Mouse (Mus musculus): ENCODE measurements at regions not wholly inside any gene's neighbourhood (a gene's known extent, or its start where the extent isn't known, plus 50 kb on each side); places are given as distances from the start of the nearest gene placed in this dataset.

- Histone ChIP-seq H3K4me2 (replicated peaks) (no peak overlapping the region), H3K27ac (replicated peaks) (no peak overlapping the region), H3K9ac (replicated peaks) (no peak overlapping the region), H3K4me3 (no peak overlapping the region), H3K36me3 (no peaks in the 10 kb centered on the region), H3K27me3 (no peaks in the 10 kb centered on the region), H3K4me1 (no peaks in the 10 kb centered on the region), H3K9me3 (no peaks in the 10 kb centered on the region)
- ATAC-seq (ENCODE audit: low FRiP score, low read depth): no peak
- WGBS: 83% methylated on average over 3 of the region's 3 CpGs
Observed at GRCm38 (mm10) chr3:70312034-70312433, 304.6 kb downstream of the Otol1 start.

- Histone ChIP-seq H3K9ac (replicated peaks) (no peak overlapping the region), H3K36me3 (no peaks in the 10 kb centered on the region), H3K27ac (replicated peaks) (no peak overlapping the region), H3K4me2 (replicated peaks) (no peak overlapping the region), H3K27me3 (no peaks in the 10 kb centered on the region), H3K4me3 (no peak overlapping the region), H3K4me1 (no peaks in the 10 kb centered on the region), H3K9me3 (no peaks in the 10 kb centered on the region)
- ATAC-seq (ENCODE audit: low FRiP score, low read depth): no peak
- 76% methylated on average over 7 of the region's 7 CpGs for WGBS
Observed at GRCm38 (mm10) chr3:70313119-70313868, 305.9 kb downstream of the Otol1 start.

- 88% methylated on average over 4 of the region's 4 CpGs for WGBS
- no peak overlapping the region for H3K4me2 ChIP-seq (replicated peaks)
- H3K27me3 ChIP-seq: no peaks in the 10 kb centered on the region
- H3K36me3 ChIP-seq: no peaks in the 10 kb centered on the region
- no peak overlapping the region for H3K4me3 ChIP-seq
- H3K9ac ChIP-seq (replicated peaks): no peak overlapping the region
- no peak for ATAC-seq (ENCODE audit: low FRiP score, low read depth)
- no peaks in the 10 kb centered on the region for H3K9me3 ChIP-seq
- no peaks in the 10 kb centered on the region for H3K4me1 ChIP-seq
- H3K27ac ChIP-seq (replicated peaks): no peak overlapping the region
Observed at GRCm38 (mm10) chr3:70314239-70314638, 306.8 kb downstream of the Otol1 start.

- no peak for ATAC-seq (ENCODE audit: low FRiP score, low read depth)
- Histone ChIP-seq H3K9me3 (no peaks in the 10 kb centered on the region), H3K4me1 (no peaks in the 10 kb centered on the region), H3K27ac (replicated peaks) (no peak overlapping the region), H3K36me3 (no peaks in the 10 kb centered on the region), H3K4me3 (no peak overlapping the region), H3K27me3 (no peaks in the 10 kb centered on the region), H3K9ac (replicated peaks) (no peak overlapping the region), H3K4me2 (replicated peaks) (no peak overlapping the region)
- 88% methylated on average over 2 of the region's 2 CpGs for WGBS
Observed at GRCm38 (mm10) chr3:70318377-70318776, 311.0 kb downstream of the Otol1 start.

- no peak overlapping the region for H3K9ac ChIP-seq (replicated peaks)
- H3K4me2 ChIP-seq (replicated peaks): no peak overlapping the region
- H3K36me3 ChIP-seq: no peaks in the 10 kb centered on the region
- H3K4me1 ChIP-seq: no peaks in the 10 kb centered on the region
- 92% methylated on average over 3 of the region's 3 CpGs for WGBS
- H3K27ac ChIP-seq (replicated peaks): no peak overlapping the region
- no peak for ATAC-seq (ENCODE audit: low FRiP score, low read depth)
- no peaks in the 10 kb centered on the region for H3K9me3 ChIP-seq
- no peaks in the 10 kb centered on the region for H3K27me3 ChIP-seq
- H3K4me3 ChIP-seq: no peak overlapping the region
Observed at GRCm38 (mm10) chr3:70319139-70319538, 311.7 kb downstream of the Otol1 start.

- Histone ChIP-seq H3K27me3 (no peaks in the 10 kb centered on the region), H3K9me3 (no peaks in the 10 kb centered on the region), H3K4me2 (replicated peaks) (no peak overlapping the region), H3K4me1 (no peaks in the 10 kb centered on the region), H3K27ac (replicated peaks) (no peak overlapping the region), H3K36me3 (no peaks in the 10 kb centered on the region), H3K9ac (replicated peaks) (no peak overlapping the region), H3K4me3 (no peak overlapping the region)
- no peak for ATAC-seq (ENCODE audit: low FRiP score, low read depth)
Observed at GRCm38 (mm10) chr3:70321161-70321657, 313.8 kb downstream of the Otol1 start.

GRCm38 (mm10) chr3:70324692-70325091 is 317.3 kb downstream of the Otol1 start:
- H3K9ac ChIP-seq (replicated peaks): no peak overlapping the region
- WGBS: 90% methylated on average over 2 of the region's 2 CpGs
- no peaks in the 10 kb centered on the region for H3K4me1 ChIP-seq
- no peak for ATAC-seq (ENCODE audit: low FRiP score, low read depth)
- H3K4me3 ChIP-seq: no peak overlapping the region
- no peaks in the 10 kb centered on the region for H3K27me3 ChIP-seq
- H3K4me2 ChIP-seq (replicated peaks): no peak overlapping the region
- H3K36me3 ChIP-seq: no peaks in the 10 kb centered on the region
- H3K27ac ChIP-seq (replicated peaks): no peak overlapping the region
- H3K9me3 ChIP-seq: no peaks in the 10 kb centered on the region
